Mouse (Mus musculus): ENCODE data around the gene Bcl6b. TPM values are rescaled to one million over a fixed set of nuclear protein-coding genes. Genes with fewer than 3 reads are reported as not detected.
A peak's percentile ranks its signal among the peaks of the same experiment; 100 is the strongest.

Bcl6b gene
- total RNA-seq, 1 experiment from 2014 or later, result 0.69 TPM

GRCm38 (mm10) chr11:70218741-70219470 is 10.7 kb downstream of the Bcl6b start:
- ATAC-seq (replicated peaks in 1 of 2; ENCODE audit: insufficient read depth in 1 of 2, low FRiP score in 2 of 2, low TSS enrichment in 1 of 2, low read depth in 1 of 2, poor library complexity in 2 of 2, severe bottlenecking in 2 of 2), result no peak

GRCm38 (mm10) chr11:70218039-70218438 is 11.6 kb downstream of the Bcl6b start:
- no peak for ATAC-seq (replicated peaks in 1 of 2; ENCODE audit: insufficient read depth in 1 of 2, low FRiP score in 2 of 2, low TSS enrichment in 1 of 2, low read depth in 1 of 2, poor library complexity in 2 of 2, severe bottlenecking in 2 of 2)

DNA sequence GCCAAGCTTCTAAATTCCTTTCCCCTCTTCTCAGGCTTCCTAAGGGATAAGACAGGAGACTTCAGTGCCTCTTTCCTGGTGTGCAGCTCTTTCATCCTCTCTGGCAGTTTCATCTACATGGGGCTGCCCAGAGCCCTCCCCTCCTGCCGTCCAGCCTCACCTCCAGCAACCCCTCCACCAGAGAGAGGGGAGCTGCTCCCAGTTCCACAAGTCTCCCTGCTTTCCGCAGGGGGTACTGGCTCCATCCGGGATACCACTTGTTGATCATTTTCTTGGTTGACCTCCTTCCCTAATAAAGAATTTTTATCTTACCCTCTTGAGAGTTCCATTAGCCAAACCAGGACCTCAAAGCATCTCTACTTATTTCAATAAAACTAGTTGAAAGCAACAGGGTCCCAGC is 13.5 kb downstream of the Bcl6b start:
- ATAC-seq (replicated peaks in 1 of 2; ENCODE audit: insufficient read depth in 1 of 2, low FRiP score in 2 of 2, low TSS enrichment in 1 of 2, low read depth in 1 of 2, poor library complexity in 2 of 2, severe bottlenecking in 2 of 2), result no peak

DNA sequence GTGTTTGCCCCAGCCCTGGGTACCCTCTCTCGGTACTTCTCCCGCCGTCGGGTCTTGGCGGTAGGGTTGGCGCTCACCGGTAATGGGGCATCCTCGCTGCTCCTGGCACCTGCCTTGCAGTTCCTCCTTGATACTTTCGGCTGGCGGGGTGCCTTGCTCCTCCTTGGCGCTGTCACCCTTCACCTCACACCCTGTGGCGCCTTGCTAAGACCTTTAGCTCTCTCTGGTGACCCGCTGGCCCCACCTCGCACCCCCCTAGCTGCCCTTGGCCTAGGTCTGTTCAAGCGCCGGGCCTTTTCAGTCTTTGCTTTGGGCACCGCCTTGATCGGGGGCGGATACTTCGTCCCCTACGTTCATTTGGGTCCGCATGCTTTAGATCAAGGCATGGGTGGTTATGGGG is 14.3 kb downstream of the Bcl6b start:
- 0 out of 4 replicates have a peak, but pooled peaks of 1 of the 2 experiments have one; percentile 3 for ATAC-seq (replicated peaks in 1 of 2; ENCODE audit: insufficient read depth in 1 of 2, low FRiP score in 2 of 2, low TSS enrichment in 1 of 2, low read depth in 1 of 2, poor library complexity in 2 of 2, severe bottlenecking in 2 of 2)

GRCm38 (mm10) chr11:70214856-70215209 is 14.8 kb downstream of the Bcl6b start:
- ATAC-seq (replicated peaks in 1 of 2; ENCODE audit: insufficient read depth in 1 of 2, low FRiP score in 2 of 2, low TSS enrichment in 1 of 2, low read depth in 1 of 2, poor library complexity in 2 of 2, severe bottlenecking in 2 of 2), result 0 out of 4 replicates have a peak, but pooled peaks of 1 of the 2 experiments have one; percentile 5

- ATAC-seq (replicated peaks in 1 of 2; ENCODE audit: insufficient read depth in 1 of 2, low FRiP score in 2 of 2, low TSS enrichment in 1 of 2, low read depth in 1 of 2, poor library complexity in 2 of 2, severe bottlenecking in 2 of 2), result no peak
Observed at GRCm38 (mm10) chr11:70214191-70214855, 15.3 kb downstream of the Bcl6b start.

- no peak for ATAC-seq (replicated peaks in 1 of 2; ENCODE audit: insufficient read depth in 1 of 2, low FRiP score in 2 of 2, low TSS enrichment in 1 of 2, low read depth in 1 of 2, poor library complexity in 2 of 2, severe bottlenecking in 2 of 2)
Observed at GRCm38 (mm10) chr11:70213736-70214135, 15.9 kb downstream of the Bcl6b start.

DNA sequence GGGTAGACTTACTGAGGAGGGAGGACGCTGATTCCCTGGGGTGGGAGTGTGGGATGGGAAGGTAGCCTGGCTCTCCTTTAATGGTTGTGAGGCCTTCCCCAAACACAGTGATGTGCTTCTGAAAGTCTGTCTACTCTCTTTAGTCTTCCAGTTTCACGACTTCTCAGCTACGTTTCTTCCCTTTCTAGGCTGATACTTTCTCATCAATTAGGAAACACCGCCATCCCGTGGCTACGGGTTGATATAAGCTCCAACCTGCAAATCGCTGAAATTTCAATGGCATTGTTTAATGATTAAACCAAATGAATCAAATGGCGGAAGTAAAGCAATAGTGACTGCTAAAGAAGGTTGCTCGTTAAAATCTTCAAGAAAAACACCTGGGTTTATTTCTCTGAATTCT is 16.7 kb downstream of the Bcl6b start:
- ATAC-seq (replicated peaks in 1 of 2; ENCODE audit: insufficient read depth in 1 of 2, low FRiP score in 2 of 2, low TSS enrichment in 1 of 2, low read depth in 1 of 2, poor library complexity in 2 of 2, severe bottlenecking in 2 of 2), result peak; percentile 49 to 59; a peak in 3 of 4 replicates

DNA sequence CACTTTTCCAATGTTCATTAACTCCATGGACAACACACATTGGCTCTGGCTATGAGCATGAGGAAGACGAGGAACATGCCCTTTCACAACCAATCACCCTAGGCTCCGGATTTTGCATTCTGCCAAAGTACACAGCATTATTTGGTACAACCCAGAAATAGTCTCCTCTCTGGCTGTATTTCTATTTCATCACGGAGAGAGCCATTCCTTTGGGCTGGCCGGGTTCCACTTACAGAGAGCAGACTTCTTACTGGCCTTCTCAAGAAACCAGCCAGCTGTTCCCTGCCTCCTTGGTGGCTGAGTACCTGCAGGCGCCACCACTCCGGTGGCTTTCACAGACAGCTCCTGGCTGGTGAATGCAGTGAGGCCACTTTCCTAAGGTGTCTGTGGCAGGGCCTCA is 17.2 kb downstream of the Bcl6b start, which contains the start of gene Slc16a11:
TSS of gene Slc16a11 (plus strand) at position 330 of the 400 bp plus-strand sequence.
- ATAC-seq (replicated peaks in 1 of 2; ENCODE audit: insufficient read depth in 1 of 2, low FRiP score in 2 of 2, low TSS enrichment in 1 of 2, low read depth in 1 of 2, poor library complexity in 2 of 2, severe bottlenecking in 2 of 2), result no peak

GRCm38 (mm10) chr11:70211972-70212371 is 17.6 kb downstream of the Bcl6b start:
- ATAC-seq (replicated peaks in 1 of 2; ENCODE audit: insufficient read depth in 1 of 2, low FRiP score in 2 of 2, low TSS enrichment in 1 of 2, low read depth in 1 of 2, poor library complexity in 2 of 2, severe bottlenecking in 2 of 2), result no peak

GRCm38 (mm10) chr11:70210681-70211080 is 18.9 kb downstream of the Bcl6b start:
- no peak for ATAC-seq (replicated peaks in 1 of 2; ENCODE audit: insufficient read depth in 1 of 2, low FRiP score in 2 of 2, low TSS enrichment in 1 of 2, low read depth in 1 of 2, poor library complexity in 2 of 2, severe bottlenecking in 2 of 2)

DNA sequence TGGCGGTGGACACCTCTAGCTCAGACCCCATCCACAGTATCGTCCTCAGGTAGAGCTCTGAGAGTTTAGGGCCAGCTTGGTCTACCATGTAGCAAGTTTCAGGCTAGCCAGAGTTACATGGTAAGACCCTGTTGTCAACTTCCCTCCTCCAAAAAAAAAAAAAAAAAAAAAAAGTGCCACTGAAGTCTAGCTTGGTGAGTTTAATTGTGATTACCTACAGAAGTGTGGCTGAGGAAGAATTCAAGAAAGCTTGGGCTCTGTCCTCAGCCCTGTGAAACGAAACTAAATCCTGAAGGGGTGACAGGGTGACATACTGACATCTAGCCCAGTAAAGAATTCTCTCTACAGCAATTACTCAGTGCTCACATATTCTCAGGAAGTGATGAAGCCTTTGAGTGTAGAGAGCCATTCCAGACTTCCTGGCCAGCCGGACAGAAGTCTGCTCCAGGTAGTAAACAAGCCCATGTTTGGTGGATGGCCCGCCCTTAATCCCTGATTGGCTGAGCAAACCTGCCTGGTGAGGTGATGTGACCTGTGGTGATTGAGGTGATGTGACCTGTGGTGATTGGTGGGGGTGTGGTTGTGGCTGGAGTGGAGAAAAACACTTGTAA is 20.7 kb downstream of the Bcl6b start:
- ATAC-seq (replicated peaks in 1 of 2; ENCODE audit: insufficient read depth in 1 of 2, low FRiP score in 2 of 2, low TSS enrichment in 1 of 2, low read depth in 1 of 2, poor library complexity in 2 of 2, severe bottlenecking in 2 of 2), result no peak

GRCm38 (mm10) chr11:70207283-70207682 is 22.3 kb downstream of the Bcl6b start:
- ATAC-seq (replicated peaks in 1 of 2; ENCODE audit: insufficient read depth in 1 of 2, low FRiP score in 2 of 2, low TSS enrichment in 1 of 2, low read depth in 1 of 2, poor library complexity in 2 of 2, severe bottlenecking in 2 of 2), result no peak

DNA sequence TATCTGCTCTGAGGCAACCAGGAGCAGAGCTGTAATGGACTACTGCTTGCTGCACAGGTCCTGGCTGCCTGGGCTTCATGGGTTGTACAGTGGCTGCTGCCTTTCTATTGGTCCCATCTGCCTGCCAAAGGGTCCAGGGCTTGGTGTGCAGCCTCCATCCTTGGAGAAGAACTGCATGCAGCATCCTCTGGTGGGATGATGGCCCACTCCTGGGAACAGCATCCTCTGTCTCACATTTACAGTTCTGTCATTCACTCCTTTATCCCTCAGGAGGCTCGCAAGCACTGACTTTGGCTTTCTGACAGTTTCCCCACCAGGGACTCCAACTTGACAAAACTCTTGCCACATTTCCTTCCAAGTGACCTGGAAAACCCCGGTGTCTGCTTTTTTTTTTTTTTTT is 22.8 kb downstream of the Bcl6b start:
- ATAC-seq (replicated peaks in 1 of 2; ENCODE audit: insufficient read depth in 1 of 2, low FRiP score in 2 of 2, low TSS enrichment in 1 of 2, low read depth in 1 of 2, poor library complexity in 2 of 2, severe bottlenecking in 2 of 2), result no peak

- peak; percentile 84; a peak in 3 of 4 replicates for ATAC-seq (replicated peaks in 1 of 2; ENCODE audit: insufficient read depth in 1 of 2, low FRiP score in 2 of 2, low TSS enrichment in 1 of 2, low read depth in 1 of 2, poor library complexity in 2 of 2, severe bottlenecking in 2 of 2)
Observed at GRCm38 (mm10) chr11:70201691-70202090, 27.9 kb downstream of the Bcl6b start.

DNA sequence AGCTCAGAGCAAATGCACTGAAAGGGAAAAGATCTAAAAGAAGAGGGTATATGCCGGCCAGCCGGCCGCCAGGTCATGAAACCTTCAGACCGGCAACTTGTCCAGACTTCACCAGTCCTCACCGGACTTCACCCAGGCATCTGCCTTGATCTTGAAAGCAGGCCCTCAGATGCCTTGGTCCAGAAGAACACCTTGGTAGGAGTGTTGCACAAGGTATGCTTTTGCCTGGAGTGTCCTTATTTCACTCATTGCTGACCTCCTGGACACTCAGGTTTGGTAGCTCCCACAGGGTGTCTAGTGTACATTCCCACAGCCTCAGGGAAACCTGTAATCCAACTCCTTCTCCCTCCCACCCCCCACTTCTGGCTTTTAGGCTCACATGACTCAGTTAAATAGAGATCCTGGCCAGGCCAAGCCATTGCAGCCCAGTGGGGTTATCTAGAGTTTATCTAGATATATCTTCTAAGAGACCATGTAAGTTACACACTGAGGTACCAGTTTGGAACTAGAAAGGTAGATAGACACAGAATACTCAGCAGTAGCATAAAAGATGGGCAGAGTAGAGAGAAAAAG is 29.5 kb downstream of the Bcl6b start:
- no peak for ATAC-seq (replicated peaks in 1 of 2; ENCODE audit: insufficient read depth in 1 of 2, low FRiP score in 2 of 2, low TSS enrichment in 1 of 2, low read depth in 1 of 2, poor library complexity in 2 of 2, severe bottlenecking in 2 of 2)

GRCm38 (mm10) chr11:70199107-70199506 is 30.5 kb downstream of the Bcl6b start:
- no peak for ATAC-seq (replicated peaks in 1 of 2; ENCODE audit: insufficient read depth in 1 of 2, low FRiP score in 2 of 2, low TSS enrichment in 1 of 2, low read depth in 1 of 2, poor library complexity in 2 of 2, severe bottlenecking in 2 of 2)

GRCm38 (mm10) chr11:70198332-70198731 is 31.3 kb downstream of the Bcl6b start:
- no peak for ATAC-seq (replicated peaks in 1 of 2; ENCODE audit: insufficient read depth in 1 of 2, low FRiP score in 2 of 2, low TSS enrichment in 1 of 2, low read depth in 1 of 2, poor library complexity in 2 of 2, severe bottlenecking in 2 of 2)

Measured in hematopoietic stem cell, adult 5-6 weeks (primary cell).